Mouse (Mus musculus) kidney, adult 11 months (tissue): ENCODE measurements around the gene Gmpr2.

Experiments
- DNase-seq: peaks from one replicate; pipeline ENCODE4 v3.0.0; 2022

Gmpr2 gene

DNA sequence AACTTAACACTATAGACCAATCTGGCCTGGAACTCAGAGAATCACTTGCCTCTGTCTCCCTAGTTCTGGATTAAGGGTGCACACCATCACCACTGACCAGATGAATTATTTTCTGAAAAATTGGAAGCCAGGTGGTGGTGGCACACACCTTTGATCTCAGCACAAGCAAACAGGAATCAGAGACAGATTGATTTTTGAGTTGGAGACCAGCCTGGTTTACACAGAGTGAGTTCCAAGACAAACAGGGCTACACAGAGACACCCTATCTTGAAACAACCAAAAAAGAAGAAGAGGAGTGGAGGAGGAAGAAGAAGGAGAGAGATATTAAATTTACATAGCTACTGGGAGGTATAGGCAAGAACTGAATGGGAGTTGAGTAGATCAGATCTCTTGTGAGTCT lies 54.5 kb downstream of the Gmpr2 start:
- DNase-seq: no peak

DNA sequence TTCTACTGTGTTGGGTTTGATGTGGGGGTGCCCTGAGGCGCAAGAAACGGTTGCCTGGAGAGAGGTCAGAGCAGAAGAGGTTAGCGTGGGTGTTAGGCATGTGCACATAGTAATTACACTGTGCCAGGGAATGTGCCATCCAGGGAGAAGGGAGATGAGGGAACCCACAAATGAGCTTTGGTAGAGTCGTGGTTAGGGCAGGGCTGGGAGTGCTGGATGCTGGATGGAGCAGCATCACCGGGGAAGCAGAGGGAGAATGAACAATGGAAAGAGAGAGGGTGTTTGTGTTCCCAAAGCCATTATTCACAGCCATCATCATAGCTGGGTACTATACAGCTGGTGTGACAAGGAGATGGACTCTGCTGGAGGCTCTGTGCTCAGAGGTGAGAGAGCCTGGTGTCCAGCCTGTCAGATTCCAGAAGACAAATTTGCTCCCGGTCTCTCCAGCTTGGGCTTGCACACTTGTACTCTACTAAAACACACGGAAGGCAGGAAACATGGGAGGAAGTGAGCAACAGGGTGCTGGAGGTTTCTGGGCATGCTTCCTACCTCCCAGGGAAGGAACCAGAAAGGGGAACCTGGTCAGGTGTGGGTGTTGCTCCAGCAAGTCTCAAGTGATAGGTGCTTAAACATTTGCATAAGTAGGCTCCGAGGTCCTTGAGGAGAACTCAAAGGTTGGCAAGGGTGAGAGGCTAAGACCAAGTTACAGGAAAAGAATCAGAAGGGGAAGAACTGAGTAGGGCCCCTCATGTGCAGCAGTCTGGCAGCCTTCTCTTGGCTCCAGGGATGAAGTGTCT lies 56.3 kb downstream of the Gmpr2 start:
- DNase-seq: no peak
